In the genomic region with DNA sequence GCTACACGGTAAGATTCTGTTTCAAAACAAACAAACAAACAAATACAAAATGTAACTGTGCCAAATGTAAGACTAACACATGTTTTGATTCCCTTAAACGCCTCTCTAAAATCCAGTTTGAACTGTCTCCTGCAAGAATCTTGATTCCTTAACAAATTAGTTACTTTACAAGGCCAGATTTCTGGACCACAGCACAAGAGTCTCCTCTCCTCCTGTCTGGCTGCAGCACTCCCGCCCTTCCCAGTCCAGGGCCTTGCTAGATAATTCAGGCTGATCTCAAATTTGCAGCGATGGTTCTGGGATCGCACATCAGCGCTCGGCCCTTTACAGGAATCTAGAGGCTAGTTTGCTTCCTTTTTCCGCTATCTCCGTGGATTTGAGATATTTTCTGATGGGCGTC, we compare ENCODE assay signal across 8 mouse cellular contexts. TPM values are rescaled to one million over a fixed set of nuclear protein-coding genes. Genes with fewer than 3 reads are reported as not detected.
A peak's percentile ranks its signal among the peaks of the same experiment; 100 is the strongest.
DNase-seq lines count a peak whose midpoint lies in the region; ATAC-seq lines count a peak whose summit lies in the region.

No protein-coding gene starts in this region.

- 0 out of 2 replicates have a peak overlapping the region, but pooled peaks have one; percentile 93 for H3K27ac ChIP-seq in embryonic facial prominence, embryonic 10.5 days (replicated peaks)
- H3K27ac ChIP-seq in kidney, embryonic 16.5 days (ENCODE audit: low read length): peak overlapping the region; percentile 87
- H3K27ac ChIP-seq in neural tube, embryonic 12.5 days: peak overlapping the region; percentile 66; the same call in 1 of the 2 replicates

- H3K9ac ChIP-seq in kidney, embryonic 16.5 days (replicated peaks; ENCODE audit: low read length): peak overlapping the region; percentile 60
- peak overlapping the region; percentile 85 for H3K9ac ChIP-seq in neural tube, embryonic 12.5 days

- peaks cover 22% of the 10 kb centered on the region for H3K36me3 ChIP-seq in embryonic facial prominence, embryonic 10.5 days (replicated peaks)
- H3K36me3 ChIP-seq in kidney, embryonic 16.5 days (ENCODE audit: insufficient read depth, low read length): peaks cover 4% of the 10 kb centered on the region; the same call in 1 of the 2 replicates
- peaks cover 13% of the 10 kb centered on the region for H3K36me3 ChIP-seq in neural tube, embryonic 12.5 days

- peak overlapping the region; percentile 94 for H3K4me3 ChIP-seq in embryonic facial prominence, embryonic 10.5 days
- peak overlapping the region; percentile 90 for H3K4me3 ChIP-seq in kidney, embryonic 16.5 days (ENCODE audit: low read length)
- peak overlapping the region; percentile 74 for H3K4me3 ChIP-seq in neural tube, embryonic 12.5 days

- H3K9me3 ChIP-seq in embryonic facial prominence, embryonic 10.5 days: no peaks in the 10 kb centered on the region
- no peaks in the 10 kb centered on the region for H3K9me3 ChIP-seq in kidney, embryonic 16.5 days (ENCODE audit: low read length)
- no peaks in the 10 kb centered on the region for H3K9me3 ChIP-seq in neural tube, embryonic 12.5 days

- WGBS in embryonic facial prominence, embryonic 10.5 days: 5% methylated on average over 10 of the region's 10 CpGs
- 5% methylated on average over 10 of the region's 10 CpGs for WGBS in kidney, embryonic 16.5 days
- 9% methylated on average over 10 of the region's 10 CpGs for WGBS in neural tube, embryonic 12.5 days

- DNase-seq in layer of hippocampus, adult 9-11 months: peak; percentile 4
- no peak for DNase-seq in layer of hippocampus, postnatal 36 days
- DNase-seq in embryonic facial prominence, embryonic 10.5 days (ENCODE audit: low spot score): peak; percentile 32
- no peak for DNase-seq in left cerebral cortex, postnatal 14 days (ENCODE audit: low spot score in 2 of 2)
- no peak for DNase-seq in right cerebral cortex, postnatal 14 days
- DNase-seq in right cerebral cortex, adult 2 months (ENCODE audit: low spot score in 2 of 2): no peak

- ATAC-seq in kidney, embryonic 16.5 days (ENCODE audit: low FRiP score, low TSS enrichment): no peak
- ATAC-seq in neural tube, embryonic 12.5 days (ENCODE audit: low FRiP score, low read depth): no peak

- peaks cover 47% of the 10 kb centered on the region for H3K4me1 ChIP-seq in embryonic facial prominence, embryonic 10.5 days
- H3K4me1 ChIP-seq in kidney, embryonic 16.5 days (ENCODE audit: insufficient read depth, low read length): peaks cover 27% of the 10 kb centered on the region
- H3K4me1 ChIP-seq in neural tube, embryonic 12.5 days: peaks cover 26% of the 10 kb centered on the region

- intact Hi-C loops in left cerebral cortex, postnatal 14 days (cut with DNase I): no loop called here

- peaks cover 53% of the 10 kb centered on the region for H3K27me3 ChIP-seq in embryonic facial prominence, embryonic 10.5 days (replicated peaks; ENCODE audit: low read depth, poor library complexity, severe bottlenecking)
- H3K27me3 ChIP-seq in kidney, embryonic 16.5 days (ENCODE audit: insufficient read depth, low read length): peaks cover 41% of the 10 kb centered on the region
- H3K27me3 ChIP-seq in neural tube, embryonic 12.5 days (replicated peaks): peaks cover 48% of the 10 kb centered on the region

- H3K4me2 ChIP-seq in kidney, embryonic 16.5 days (replicated peaks; ENCODE audit: low read depth, low read length): peak overlapping the region; percentile 89
- peak overlapping the region; percentile 92 for H3K4me2 ChIP-seq in neural tube, embryonic 12.5 days (replicated peaks)

RNA-seq across cellular contexts. Expression of gene Coasy, which starts 0.7 kb away (rescaled TPM):
- 10 to 100 TPM; 27.0 to 28.0 TPM for total RNA-seq in layer of hippocampus, postnatal 36 days (2021)
- 48.7 and 51.1 TPM in 2 replicates for polyA plus RNA-seq in embryonic facial prominence, embryonic 10.5 days (2016; fragmentation: Nextera tagmentation; extraction: Ambion mirVana)
- polyA plus RNA-seq in kidney, embryonic 16.5 days (2015; fragmentation: Nextera tagmentation; extraction: Ambion mirVana): 54.3 and 57.9 TPM in 2 replicates
- polyA plus RNA-seq in neural tube, embryonic 12.5 days (2016; fragmentation: Nextera tagmentation; extraction: Ambion mirVana): 50.8 and 54.5 TPM in 2 replicates
- 10 to 100 TPM; 31.1 to 32.0 TPM for total RNA-seq in left cerebral cortex, postnatal 14 days (2021)

RNA-seq across cellular contexts. Expression of gene Hsd17b1, which starts 3.4 kb away (rescaled TPM):
- 1 to 10 TPM in 1 of 2 experiments, under 1 TPM in 1; 0.67 to 1.7 TPM for total RNA-seq in layer of hippocampus, postnatal 36 days (2021)
- 0.21 TPM in 1 of 2 replicates, not detected in the other for polyA plus RNA-seq in embryonic facial prominence, embryonic 10.5 days (2016; fragmentation: Nextera tagmentation; extraction: Ambion mirVana)
- 0.77 TPM in 1 of 2 replicates, not detected in the other for polyA plus RNA-seq in kidney, embryonic 16.5 days (2015; fragmentation: Nextera tagmentation; extraction: Ambion mirVana)
- 0.14 and 0.29 TPM in 2 replicates for polyA plus RNA-seq in neural tube, embryonic 12.5 days (2016; fragmentation: Nextera tagmentation; extraction: Ambion mirVana)
- total RNA-seq in left cerebral cortex, postnatal 14 days (2021): 1 to 10 TPM in 1 of 2 experiments, under 1 TPM in 1; 0.42 to 1.1 TPM

RNA-seq across cellular contexts. Expression of gene Mlx, which starts 5.4 kb away (rescaled TPM):
- total RNA-seq in layer of hippocampus, postnatal 36 days (2021): 10 to 100 TPM; 42.1 to 53.7 TPM
- 40.6 and 41.0 TPM in 2 replicates for polyA plus RNA-seq in embryonic facial prominence, embryonic 10.5 days (2016; fragmentation: Nextera tagmentation; extraction: Ambion mirVana)
- 51.9 and 58.9 TPM in 2 replicates for polyA plus RNA-seq in kidney, embryonic 16.5 days (2015; fragmentation: Nextera tagmentation; extraction: Ambion mirVana)
- polyA plus RNA-seq in neural tube, embryonic 12.5 days (2016; fragmentation: Nextera tagmentation; extraction: Ambion mirVana): 59.6 and 68.0 TPM in 2 replicates
- 10 to 100 TPM; 44.9 to 49.9 TPM for total RNA-seq in left cerebral cortex, postnatal 14 days (2021)

RNA-seq across cellular contexts. Expression of gene Naglu, which starts 11.8 kb away (rescaled TPM):
- 1 to 10 TPM; 7.2 to 9.1 TPM for total RNA-seq in layer of hippocampus, postnatal 36 days (2021)
- 7.4 and 8.9 TPM in 2 replicates for polyA plus RNA-seq in embryonic facial prominence, embryonic 10.5 days (2016; fragmentation: Nextera tagmentation; extraction: Ambion mirVana)
- polyA plus RNA-seq in kidney, embryonic 16.5 days (2015; fragmentation: Nextera tagmentation; extraction: Ambion mirVana): 18.6 and 23.0 TPM in 2 replicates
- polyA plus RNA-seq in neural tube, embryonic 12.5 days (2016; fragmentation: Nextera tagmentation; extraction: Ambion mirVana): 10.8 and 11.1 TPM in 2 replicates
- 10 to 100 TPM in 1 of 2 experiments, 1 to 10 TPM in 1; 7.3 to 11.9 TPM for total RNA-seq in left cerebral cortex, postnatal 14 days (2021)

RNA-seq across cellular contexts. Expression of gene Psmc3ip, which starts 13.6 kb away (rescaled TPM):
- 1 to 10 TPM; 3.6 to 3.9 TPM for total RNA-seq in layer of hippocampus, postnatal 36 days (2021)
- polyA plus RNA-seq in embryonic facial prominence, embryonic 10.5 days (2016; fragmentation: Nextera tagmentation; extraction: Ambion mirVana): 69.5 and 72.3 TPM in 2 replicates
- 40.0 and 40.1 TPM in 2 replicates for polyA plus RNA-seq in kidney, embryonic 16.5 days (2015; fragmentation: Nextera tagmentation; extraction: Ambion mirVana)
- 31.4 and 34.3 TPM in 2 replicates for polyA plus RNA-seq in neural tube, embryonic 12.5 days (2016; fragmentation: Nextera tagmentation; extraction: Ambion mirVana)
- 1 to 10 TPM; 3.7 to 4.0 TPM for total RNA-seq in left cerebral cortex, postnatal 14 days (2021)

Comparison
In these comparisons a context has a peak if more than half of its experiments do, and no peak if none do; other contexts are left out.
1. DNase-seq: peak in layer of hippocampus, adult 9-11 months (single experiment) and embryonic facial prominence, embryonic 10.5 days (single experiment); none in layer of hippocampus, postnatal 36 days (0 of 2), left cerebral cortex, postnatal 14 days (0 of 2), right cerebral cortex, postnatal 14 days (single experiment) and right cerebral cortex, adult 2 months (0 of 2).
2. Peak in every context shown above with its lines, with median percentiles within 50 percentile points of each other: H3K27ac ChIP-seq and H3K4me3 ChIP-seq.